Mouse (Mus musculus) cortical plate, adult 2 months (tissue): ENCODE measurements around the gene Disc1. TPM values are rescaled to one million over a fixed set of nuclear protein-coding genes. Genes with fewer than 3 reads are reported as not detected.

Experiments used
- H3K27ac ChIP-seq: fragments of 200-500 bp; 2 replicates; pipeline ENCODE4 v1.5.1; 2012; ENCODE audit warnings: low read length, control low read depth, inconsistent platforms; ENCODE audit not compliant: insufficient read depth
- H3K4me1 ChIP-seq: fragments of 200-500 bp; 2 replicates; pipeline ENCODE4 v1.6.1; 2011; ENCODE audit warnings: low read length; ENCODE audit not compliant: control insufficient read depth, insufficient read depth
- H3K4me3 ChIP-seq: fragments of 200-500 bp; 2 replicates; pipeline ENCODE4 v1.5.1; 2011; ENCODE audit warnings: mild to moderate bottlenecking, low read length, control low read depth; ENCODE audit not compliant: insufficient read depth
- CTCF ChIP-seq: fragments of 200-500 bp; IDR thresholded peaks from 2 replicates; pipeline ENCODE4 v1.5.1; 2011; ENCODE audit warnings: mild to moderate bottlenecking, control low read depth, low read length; ENCODE audit not compliant: insufficient read depth; ENCODE audit errors: extremely low read depth
- POLR2A ChIP-seq: fragments of 200-500 bp; IDR thresholded peaks from 2 replicates; pipeline ENCODE4 v1.6.1; 2011; ENCODE audit warnings: mild to moderate bottlenecking, low read length, control low read depth; ENCODE audit not compliant: insufficient read depth; ENCODE audit errors: extremely low read depth
- polyA plus RNA-seq: library from polyadenylated mRNA; depleted of rRNA; stranded (reverse); fragments of >200 nt; gene quantifications from 2 replicates; pipeline ENCODE4 v1.2.3, GENCODE M21; 2012

Gene Disc1
- polyA plus RNA-seq, 1 experiment, result 0.65 TPM

- TF ChIP-seq CTCF (no peak), POLR2A (no peak)
- Histone ChIP-seq H3K4me3 (no peak overlapping the region), H3K27ac (no peak overlapping the region), H3K4me1 (no peaks in the 10 kb centered on the region)
These were observed 13.2 kb upstream of the Disc1 start for GRCm38 (mm10) chr8:125040587-125041375.

- H3K4me3 ChIP-seq, result no peak overlapping the region
- TF ChIP-seq POLR2A (no peak), CTCF (no peak)
- no peaks in the 10 kb centered on the region for H3K4me1 ChIP-seq
- no peak overlapping the region for H3K27ac ChIP-seq
These were observed 12.5 kb upstream of the Disc1 start for GRCm38 (mm10) chr8:125041496-125041895.

GRCm38 (mm10) chr8:125043394-125043793 is 10.6 kb upstream of the Disc1 start:
- no peak overlapping the region for H3K4me3 ChIP-seq
- H3K27ac ChIP-seq, result no peak overlapping the region
- H3K4me1 ChIP-seq, result no peaks in the 10 kb centered on the region
- no peak for TF ChIP-seq CTCF
- TF ChIP-seq POLR2A, result no peak

DNA sequence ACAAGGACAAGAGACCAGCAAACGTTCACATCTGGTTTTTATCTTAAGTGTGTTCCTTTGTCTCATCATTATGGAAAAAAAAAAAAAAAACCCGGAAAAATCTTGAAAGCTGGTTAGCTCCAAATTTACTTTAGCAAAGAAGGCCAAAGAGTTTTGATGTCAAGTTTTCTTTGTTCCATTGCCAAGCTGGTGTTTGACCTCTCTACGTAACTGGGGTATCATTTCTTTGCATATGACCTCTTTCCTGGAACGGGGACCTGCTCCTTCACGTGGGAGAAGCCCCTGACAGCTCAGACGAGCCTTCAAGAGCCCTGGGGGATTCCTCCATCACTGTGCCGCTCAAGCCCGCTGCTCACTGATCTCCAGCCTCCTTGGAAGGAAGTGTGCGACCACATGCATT is 10.1 kb upstream of the Disc1 start:
- H3K4me1 ChIP-seq, result no peaks in the 10 kb centered on the region
- no peak for TF ChIP-seq CTCF
- no peak for TF ChIP-seq POLR2A
- H3K27ac ChIP-seq, result no peak overlapping the region

DNA sequence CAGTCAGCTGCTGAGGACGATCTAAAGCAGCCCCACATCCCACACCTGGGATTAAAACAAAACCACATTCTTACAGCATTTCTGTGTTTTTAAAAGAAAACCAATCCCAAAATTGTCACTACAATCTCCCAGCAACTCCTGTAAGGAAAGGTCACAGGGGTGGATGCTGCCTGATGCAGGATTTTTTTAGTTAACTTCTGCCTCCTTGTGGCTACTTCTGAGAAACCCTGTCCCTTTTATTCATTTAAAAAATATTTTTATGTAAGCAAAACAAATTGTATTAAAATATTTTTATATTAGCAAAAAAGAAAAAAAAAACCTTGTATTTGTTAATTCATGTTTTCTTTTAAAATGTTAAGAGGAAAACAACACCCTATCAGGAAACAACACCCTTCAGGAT is 8.2 kb upstream of the Disc1 start:
- Histone ChIP-seq H3K27ac (no peak overlapping the region), H3K4me1 (no peaks in the 10 kb centered on the region), H3K4me3 (no peak overlapping the region)
- no peak for TF ChIP-seq CTCF
- TF ChIP-seq POLR2A, result no peak

More for the DNA sequence above, 10.1 kb upstream of the Disc1 start:
- H3K4me3 ChIP-seq, result no peak overlapping the region

- TF ChIP-seq CTCF, result no peak
- no peak for TF ChIP-seq POLR2A
- H3K27ac ChIP-seq, result no peak overlapping the region
- H3K4me3 ChIP-seq, result no peak overlapping the region
- H3K4me1 ChIP-seq, result no peaks in the 10 kb centered on the region
These were observed 4.8 kb upstream of the Disc1 start for GRCm38 (mm10) chr8:125049051-125049750.

DNA sequence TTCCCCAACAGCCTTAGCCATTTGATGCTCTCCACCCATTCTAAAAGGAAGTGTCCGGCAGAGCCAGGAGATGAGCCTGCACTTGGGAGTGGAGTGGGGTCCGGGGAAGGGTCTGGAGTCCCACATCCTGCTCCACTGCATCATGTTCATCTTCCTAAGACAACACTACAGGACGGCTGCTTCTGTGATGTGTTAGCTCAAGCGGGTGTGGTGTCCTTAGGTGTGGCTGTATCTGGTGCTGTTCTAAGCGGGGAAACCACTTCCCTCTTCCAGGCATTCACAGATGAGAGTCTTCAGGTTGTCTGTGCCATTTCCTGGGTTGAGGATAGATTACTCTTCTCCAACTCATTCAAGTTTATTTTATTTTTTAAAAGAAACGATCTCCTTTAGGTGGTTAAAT is 4.2 kb upstream of the Disc1 start:
- H3K4me3 ChIP-seq, result no peak overlapping the region
- H3K4me1 ChIP-seq, result no peaks in the 10 kb centered on the region
- H3K27ac ChIP-seq, result no peak overlapping the region
- TF ChIP-seq POLR2A, result no peak
- no peak for TF ChIP-seq CTCF

DNA sequence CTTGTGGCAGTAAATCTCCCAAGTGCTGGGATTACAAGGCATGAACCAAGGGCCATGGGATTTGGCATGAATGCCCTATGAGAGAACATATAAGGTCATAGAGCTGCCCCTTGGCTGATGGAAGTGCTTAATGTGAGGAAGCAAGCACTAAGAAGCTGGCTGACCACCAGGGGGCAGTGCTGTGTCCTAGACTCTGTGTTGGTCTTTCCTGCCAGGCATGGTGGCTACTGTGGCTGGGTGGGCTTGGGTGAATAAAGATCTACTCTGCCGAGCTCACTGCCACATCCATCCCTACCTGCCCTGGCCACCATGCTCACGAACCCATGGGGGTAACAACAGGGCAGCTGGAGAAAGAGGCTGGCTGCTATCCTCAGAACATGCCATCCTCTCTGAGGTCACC is 2.0 kb upstream of the Disc1 start:
- Histone ChIP-seq H3K27ac (no peak overlapping the region), H3K4me3 (no peak overlapping the region), H3K4me1 (no peaks in the 10 kb centered on the region)
- peak; percentile 79 for TF ChIP-seq CTCF
- no peak for TF ChIP-seq POLR2A

- Histone ChIP-seq H3K4me1 (no peaks in the 10 kb centered on the region), H3K27ac (peak overlapping the region; percentile 74), H3K4me3 (peak overlapping the region; percentile 62)
These were observed 428 bp downstream of the Disc1 start for GRCm38 (mm10) chr8:125054436-125054810.

GRCm38 (mm10) chr8:125060904-125061303 is 6.9 kb downstream of the Disc1 start:
- TF ChIP-seq CTCF (no peak), POLR2A (no peak)
- Histone ChIP-seq H3K4me1 (no peaks in the 10 kb centered on the region), H3K4me3 (no peak overlapping the region), H3K27ac (no peak overlapping the region)

More at GRCm38 (mm10) chr8:125054436-125054810, 428 bp downstream of the Disc1 start:
- TF ChIP-seq POLR2A (0 out of 2 replicates have a peak, but pooled peaks have one; percentile 26), CTCF (no peak)
